Mouse (Mus musculus) hindbrain, embryonic 12.5 days (tissue): ENCODE measurements around the gene Anks1b. TPM values are rescaled to one million over a fixed set of nuclear protein-coding genes. Genes with fewer than 3 reads are reported as not detected.
A peak's percentile ranks its signal among the peaks of the same experiment; 100 is the strongest.

Experiments
- ATAC-seq: fragments of 200-750 bp; cut with Nextera tagmentation; 2 replicates; pipeline ENCODE4 v1.8.0; 2017; ENCODE audit warnings: moderate TSS enrichment; ENCODE audit not compliant: low FRiP score
- H3K27ac ChIP-seq: fragments of 300-500 bp; sonication (generic); 2 replicates; pipeline ENCODE4 v1.5.1; 2016; ENCODE audit warnings: mild to moderate bottlenecking
- H3K27me3 ChIP-seq: fragments of 300-500 bp; sonication (generic); 2 replicates; pipeline ENCODE4 v1.6.1; 2016; ENCODE audit warnings: mild to moderate bottlenecking
- H3K36me3 ChIP-seq: fragments of 300-500 bp; sonication (generic); 2 replicates; pipeline ENCODE4 v1.6.1; 2016; ENCODE audit warnings: mild to moderate bottlenecking
- H3K4me1 ChIP-seq: fragments of 300-500 bp; sonication (generic); 2 replicates; pipeline ENCODE4 v1.6.1; 2016
- H3K4me2 ChIP-seq: fragments of 300-500 bp; sonication (generic); replicated peaks from 2 replicates; pipeline ENCODE4 v1.6.1; 2016; ENCODE audit warnings: mild to moderate bottlenecking
- H3K4me3 ChIP-seq: fragments of 300-500 bp; sonication (generic); 2 replicates; pipeline ENCODE4 v1.5.1; 2016; ENCODE audit warnings: mild to moderate bottlenecking
- H3K9ac ChIP-seq: fragments of 300-500 bp; sonication (generic); 2 replicates; pipeline ENCODE4 v1.6.1; 2016; ENCODE audit warnings: mild to moderate bottlenecking, moderate library complexity
- H3K9me3 ChIP-seq: fragments of 300-500 bp; sonication (generic); replicated peaks from 2 replicates; pipeline ENCODE4 v1.6.1; 2016; ENCODE audit warnings: mild to moderate bottlenecking
- WGBS: fragments of 180-500 bp; shearing (Covaris S2); methylation state at CpG from one replicate; pipeline ENCODE4 v1.1.7; 2016; 5-methylcytosine and 5-hydroxymethylcytosine counted together
- polyA plus RNA-seq: library from polyadenylated mRNA; unstranded; fragments of >200 nt; fragmentation: Nextera tagmentation; extraction: Ambion mirVana; gene quantifications from 2 replicates; pipeline ENCODE4 v1.2.1, GENCODE M21; 2016

Gene Anks1b
- polyA plus RNA-seq, 1 experiment from 2014 or later: 26.1 TPM

GRCm38 (mm10) chr10:90356258-90356657, 482.9 kb downstream of the Anks1b start:
- no peak for ATAC-seq
- Histone ChIP-seq H3K4me1 (0 out of 2 replicates have a peak, but pooled peaks cover 3% of the 10 kb centered on the region), H3K36me3 (no peaks in the 10 kb centered on the region), H3K9me3 (no peaks in the 10 kb centered on the region), H3K9ac (no peak overlapping the region), H3K27ac (peak overlapping the region; percentile 44; the same call in 1 of the 2 replicates), H3K4me2 (no peak overlapping the region), H3K27me3 (no peaks in the 10 kb centered on the region), H3K4me3 (no peak overlapping the region)
- 40% methylated on average over 1 of the region's 1 CpGs for WGBS

GRCm38 (mm10) chr10:90357169-90357907, 484.0 kb downstream of the Anks1b start:
- 0 out of 2 replicates have a peak, but pooled peaks cover 3% of the 10 kb centered on the region for H3K4me1 ChIP-seq
- no peak overlapping the region for H3K27ac ChIP-seq
- no peaks in the 10 kb centered on the region for H3K9me3 ChIP-seq
- no peak overlapping the region for H3K4me2 ChIP-seq
- H3K4me3 ChIP-seq: no peak overlapping the region
- ATAC-seq: no peak
- 80% methylated on average over 1 of the region's 1 CpGs for WGBS
- no peaks in the 10 kb centered on the region for H3K27me3 ChIP-seq
- H3K9ac ChIP-seq: no peak overlapping the region
- no peaks in the 10 kb centered on the region for H3K36me3 ChIP-seq

- H3K9me3 ChIP-seq: no peaks in the 10 kb centered on the region
- no peak for ATAC-seq
- no peak overlapping the region for H3K27ac ChIP-seq
- no peak overlapping the region for H3K4me2 ChIP-seq
- H3K4me3 ChIP-seq: no peak overlapping the region
- no peaks in the 10 kb centered on the region for H3K27me3 ChIP-seq
- 87% methylated on average over 7 of the region's 7 CpGs for WGBS
- no peak overlapping the region for H3K9ac ChIP-seq
- H3K36me3 ChIP-seq: no peaks in the 10 kb centered on the region
- no peaks in the 10 kb centered on the region for H3K4me1 ChIP-seq
These were observed 495.7 kb downstream of the Anks1b start for GRCm38 (mm10) chr10:90369015-90369414.

GRCm38 (mm10) chr10:90370751-90371150, 497.4 kb downstream of the Anks1b start:
- no peak overlapping the region for H3K4me2 ChIP-seq
- no peaks in the 10 kb centered on the region for H3K36me3 ChIP-seq
- WGBS: 83% methylated on average over 3 of the region's 3 CpGs
- no peaks in the 10 kb centered on the region for H3K9me3 ChIP-seq
- no peak overlapping the region for H3K4me3 ChIP-seq
- no peak overlapping the region for H3K9ac ChIP-seq
- no peaks in the 10 kb centered on the region for H3K4me1 ChIP-seq
- no peaks in the 10 kb centered on the region for H3K27me3 ChIP-seq
- no peak for ATAC-seq
- H3K27ac ChIP-seq: no peak overlapping the region

- Histone ChIP-seq H3K9ac (no peak overlapping the region), H3K36me3 (no peaks in the 10 kb centered on the region), H3K27me3 (no peaks in the 10 kb centered on the region), H3K4me3 (no peak overlapping the region), H3K9me3 (no peaks in the 10 kb centered on the region), H3K4me1 (no peaks in the 10 kb centered on the region), H3K4me2 (no peak overlapping the region), H3K27ac (no peak overlapping the region)
- 0 out of 2 replicates have a peak, but pooled peaks have one; percentile 22 for ATAC-seq
- 34% methylated on average over 4 of the region's 4 CpGs for WGBS
These were observed 500.2 kb downstream of the Anks1b start for GRCm38 (mm10) chr10:90373469-90373868.

GRCm38 (mm10) chr10:90376605-90377004, 503.3 kb downstream of the Anks1b start:
- Histone ChIP-seq H3K9ac (no peak overlapping the region), H3K27me3 (no peaks in the 10 kb centered on the region), H3K27ac (no peak overlapping the region), H3K4me3 (no peak overlapping the region), H3K4me1 (peaks cover 5% of the 10 kb centered on the region; the same call in 1 of the 2 replicates), H3K4me2 (no peak overlapping the region), H3K9me3 (no peaks in the 10 kb centered on the region), H3K36me3 (no peaks in the 10 kb centered on the region)
- 58% methylated on average over 1 of the region's 1 CpGs for WGBS
- no peak for ATAC-seq

- no peaks in the 10 kb centered on the region for H3K27me3 ChIP-seq
- H3K9me3 ChIP-seq: no peaks in the 10 kb centered on the region
- no peak overlapping the region for H3K4me3 ChIP-seq
- no peak for ATAC-seq
- H3K4me2 ChIP-seq: no peak overlapping the region
- H3K4me1 ChIP-seq: peaks cover 5% of the 10 kb centered on the region; the same call in 1 of the 2 replicates
- 80% methylated on average over 1 of the region's 1 CpGs for WGBS
- no peak overlapping the region for H3K9ac ChIP-seq
- no peaks in the 10 kb centered on the region for H3K36me3 ChIP-seq
- no peak overlapping the region for H3K27ac ChIP-seq
These were observed 506.8 kb downstream of the Anks1b start for GRCm38 (mm10) chr10:90380062-90380461.

GRCm38 (mm10) chr10:90380704-90381339, 507.5 kb downstream of the Anks1b start:
- Histone ChIP-seq H3K27ac (no peak overlapping the region), H3K36me3 (no peaks in the 10 kb centered on the region), H3K4me3 (no peak overlapping the region), H3K9me3 (no peaks in the 10 kb centered on the region), H3K4me2 (no peak overlapping the region), H3K27me3 (no peaks in the 10 kb centered on the region), H3K4me1 (peaks cover 5% of the 10 kb centered on the region; the same call in 1 of the 2 replicates), H3K9ac (no peak overlapping the region)
- ATAC-seq: 0 out of 2 replicates have a peak, but pooled peaks have one; percentile 43
- 71% methylated on average over 8 of the region's 8 CpGs for WGBS

GRCm38 (mm10) chr10:90400382-90400781, 527.1 kb downstream of the Anks1b start:
- no peak for ATAC-seq
- Histone ChIP-seq H3K27me3 (no peaks in the 10 kb centered on the region), H3K36me3 (no peaks in the 10 kb centered on the region), H3K9me3 (no peaks in the 10 kb centered on the region), H3K4me1 (no peaks in the 10 kb centered on the region), H3K4me2 (no peak overlapping the region), H3K9ac (no peak overlapping the region), H3K4me3 (no peak overlapping the region), H3K27ac (no peak overlapping the region)
- 94% methylated on average over 4 of the region's 4 CpGs for WGBS

- no peak overlapping the region for H3K9ac ChIP-seq
- H3K27me3 ChIP-seq: no peaks in the 10 kb centered on the region
- no peaks in the 10 kb centered on the region for H3K4me1 ChIP-seq
- no peak for ATAC-seq
- H3K4me2 ChIP-seq: no peak overlapping the region
- no peak overlapping the region for H3K27ac ChIP-seq
- H3K4me3 ChIP-seq: no peak overlapping the region
- WGBS: 85% methylated on average over 2 of the region's 2 CpGs
- no peaks in the 10 kb centered on the region for H3K36me3 ChIP-seq
- no peaks in the 10 kb centered on the region for H3K9me3 ChIP-seq
These were observed 535.2 kb downstream of the Anks1b start for GRCm38 (mm10) chr10:90408484-90408883.

GRCm38 (mm10) chr10:90431527-90431926, 558.2 kb downstream of the Anks1b start:
- H3K27me3 ChIP-seq: no peaks in the 10 kb centered on the region
- no peak overlapping the region for H3K9ac ChIP-seq
- H3K36me3 ChIP-seq: no peaks in the 10 kb centered on the region
- peaks cover 8% of the 10 kb centered on the region for H3K4me1 ChIP-seq
- no peaks in the 10 kb centered on the region for H3K9me3 ChIP-seq
- H3K27ac ChIP-seq: no peak overlapping the region
- H3K4me3 ChIP-seq: no peak overlapping the region
- H3K4me2 ChIP-seq: no peak overlapping the region
- WGBS: 73% methylated on average over 5 of the region's 5 CpGs
- no peak for ATAC-seq

GRCm38 (mm10) chr10:90431974-90432373, 558.7 kb downstream of the Anks1b start:
- Histone ChIP-seq H3K9me3 (no peaks in the 10 kb centered on the region), H3K9ac (no peak overlapping the region), H3K4me1 (peaks cover 8% of the 10 kb centered on the region), H3K27me3 (no peaks in the 10 kb centered on the region), H3K4me2 (no peak overlapping the region), H3K4me3 (no peak overlapping the region), H3K27ac (no peak overlapping the region), H3K36me3 (no peaks in the 10 kb centered on the region)
- ATAC-seq: no peak
- WGBS: 61% methylated on average over 9 of the region's 9 CpGs
